Mouse (Mus musculus) testis, postnatal 14 days (tissue): ENCODE results near the gene Gosr1.
"Not testable (repeated sequence)": the region's sequence is repeated elsewhere in the genome, so short reads cannot be mapped to it uniquely, and the experiment has no call there.

ENCODE experiments used
- DNase-seq: peaks from one replicate; pipeline ENCODE4 v3.0.0; 2021; ENCODE audit warnings: low spot score

Gene Gosr1

DNA sequence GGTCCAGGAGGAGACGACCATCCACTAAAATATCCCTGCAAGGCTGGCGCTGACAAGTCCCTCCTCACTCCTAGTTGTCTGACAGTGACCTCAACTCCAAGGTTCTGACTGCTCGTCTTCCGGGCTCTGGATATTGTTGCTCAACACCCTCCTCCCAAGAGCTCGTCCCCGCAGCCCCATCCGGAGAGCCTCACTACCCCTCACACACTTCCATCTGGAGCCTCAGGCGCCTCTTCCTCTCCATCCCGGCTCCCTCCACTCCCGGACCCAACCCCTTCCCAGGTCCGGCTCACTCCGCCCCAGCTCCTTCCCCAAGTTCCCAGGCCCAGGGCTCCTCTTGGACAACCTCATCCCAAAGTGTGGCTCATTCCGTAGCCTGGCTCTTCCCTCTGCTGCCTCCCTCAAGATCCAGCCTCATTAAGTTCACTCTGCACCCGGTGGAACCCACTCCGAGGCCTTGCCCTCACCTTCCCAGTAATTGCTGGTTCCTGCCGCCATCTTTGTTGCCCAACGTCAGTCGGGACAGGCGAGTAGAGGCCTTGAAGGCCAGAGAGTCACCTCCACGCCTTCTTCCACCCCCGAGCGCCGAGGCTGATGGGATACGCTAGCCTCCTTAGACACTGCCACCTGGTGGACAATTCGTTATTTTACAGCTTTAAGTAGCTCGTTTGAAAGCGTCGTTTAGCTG is at the start of gene Gosr1:
TSS of gene Gosr1 (minus strand) at position 527 of the 688 bp plus-strand sequence.
- DNase-seq, result peak; percentile 95

DNA sequence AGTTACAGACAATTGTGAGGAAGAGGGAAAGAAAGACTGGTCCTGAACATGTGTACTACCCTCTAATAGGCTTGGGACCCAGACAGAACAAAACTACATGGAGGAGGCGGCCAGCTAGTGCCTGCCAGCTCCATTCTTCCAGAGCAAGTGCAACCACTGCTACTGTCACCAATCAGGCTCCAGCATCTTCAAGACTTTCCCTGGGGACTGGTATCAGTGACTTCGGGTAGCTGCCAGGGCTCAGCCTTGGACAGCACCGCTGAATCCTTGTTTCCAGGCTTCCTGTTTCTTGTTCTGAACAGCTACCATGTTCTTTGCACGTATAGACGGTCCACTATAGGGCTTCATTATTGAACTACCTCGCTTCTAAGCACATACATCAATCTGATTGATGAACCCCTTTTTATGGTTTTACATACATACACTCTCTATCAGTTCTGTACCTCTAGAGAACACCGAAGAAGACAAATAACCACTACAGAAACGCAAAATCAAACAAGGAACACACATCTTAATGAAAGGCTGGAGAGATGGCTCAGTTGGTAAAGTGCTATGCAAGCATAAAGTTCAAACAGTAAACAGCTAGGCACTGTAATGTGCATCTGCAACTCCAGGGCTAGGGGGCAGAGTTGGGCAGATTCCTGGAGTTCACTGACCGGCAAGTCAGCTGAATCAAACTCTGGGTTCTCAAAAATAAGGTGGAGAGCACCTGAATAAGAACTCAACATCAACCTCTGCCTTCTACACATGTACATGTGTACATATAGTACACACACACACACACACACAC is 47.5 kb upstream of the Gosr1 start:
- no peak for DNase-seq

DNA sequence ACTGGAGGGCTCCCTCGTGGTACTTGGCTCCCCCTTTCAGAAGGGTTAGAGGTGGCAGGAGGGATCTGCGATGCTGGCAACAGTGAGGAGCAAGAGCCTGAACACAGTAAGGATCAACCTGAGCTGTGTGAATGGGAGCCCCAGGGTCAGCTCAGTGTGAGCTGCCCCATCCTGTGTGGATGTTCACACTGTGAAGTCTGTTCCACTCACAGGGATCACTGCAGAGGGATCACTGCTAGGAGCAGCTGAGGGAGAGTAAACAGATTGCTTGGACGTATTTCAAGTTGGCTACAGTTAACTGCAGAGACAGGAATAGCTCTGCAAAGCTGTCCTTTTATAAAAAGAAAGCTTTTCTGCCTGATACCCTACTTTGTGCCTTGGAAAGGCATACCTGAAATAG is 46.1 kb upstream of the Gosr1 start:
- DNase-seq, result no peak

DNA sequence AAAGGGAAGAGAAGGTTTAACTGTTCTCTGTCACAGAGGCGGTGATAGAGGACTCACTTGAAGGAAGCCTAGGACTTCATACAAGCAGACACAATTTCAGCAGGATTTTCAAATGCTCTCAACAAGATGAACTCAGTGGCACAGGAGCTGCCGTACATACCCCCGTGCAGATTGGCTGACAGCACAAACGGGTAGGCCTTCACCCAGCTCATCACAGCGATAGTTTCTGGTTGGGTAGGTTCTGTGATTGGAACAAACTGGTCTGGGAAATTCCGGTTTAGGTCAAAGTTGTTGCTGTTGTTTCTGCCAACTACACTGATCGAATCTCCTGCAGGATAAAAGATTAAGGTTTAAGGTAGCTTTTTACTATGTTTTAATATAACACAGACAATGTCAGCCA is 45.2 kb upstream of the Gosr1 start:
- no peak for DNase-seq

DNA sequence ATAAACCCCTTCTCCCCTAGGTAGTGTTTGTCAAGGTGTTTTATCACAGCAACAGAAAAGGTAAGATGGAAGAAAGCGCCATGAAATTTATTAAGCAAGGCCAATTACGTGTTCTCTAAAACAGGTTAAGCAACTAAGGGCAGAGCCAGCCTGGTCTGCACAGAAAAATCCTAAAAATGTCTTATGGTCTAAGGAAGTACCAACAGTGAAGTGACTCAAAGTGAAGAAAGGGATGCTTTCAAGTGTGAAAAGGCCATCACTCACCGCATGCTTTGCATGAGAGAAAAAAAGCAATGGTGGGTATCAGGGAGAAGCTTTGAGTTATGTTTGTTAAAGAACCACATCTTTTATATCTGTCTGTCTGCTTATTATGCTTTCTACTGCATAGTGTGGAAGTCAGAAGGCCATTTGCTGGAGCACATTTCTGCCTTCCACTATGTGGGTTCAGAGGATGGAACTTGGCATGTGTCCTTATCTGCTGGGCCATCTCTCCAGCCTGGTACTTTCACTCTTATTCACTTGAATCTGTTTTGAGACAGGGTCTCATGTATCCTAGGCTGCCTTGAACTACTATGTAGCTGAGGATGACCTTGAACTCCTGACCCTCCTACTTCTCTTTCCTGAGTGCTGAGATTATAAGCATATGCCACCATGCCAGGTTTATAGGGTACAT is 43.8 kb upstream of the Gosr1 start:
- no peak for DNase-seq

DNA sequence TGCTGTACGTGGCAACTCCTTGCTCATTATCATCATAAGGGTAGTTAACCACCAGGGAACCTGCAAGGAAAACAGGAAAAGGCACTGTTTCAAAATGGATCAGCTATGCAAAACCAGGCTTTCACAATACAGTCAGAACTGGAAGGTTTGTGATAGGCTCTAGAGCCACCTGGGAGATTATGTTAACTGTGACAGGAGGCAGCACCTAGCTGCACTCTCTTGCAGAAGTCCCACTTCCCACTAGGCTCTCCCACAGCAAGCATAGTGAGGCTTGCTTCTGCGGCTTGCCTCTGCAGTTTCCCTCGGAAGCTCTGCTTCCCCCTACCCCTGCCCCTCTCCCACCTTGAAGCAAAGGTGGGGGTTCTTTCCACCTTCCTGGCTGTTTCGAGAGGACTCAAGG is 42.6 kb upstream of the Gosr1 start:
- no peak for DNase-seq

DNA sequence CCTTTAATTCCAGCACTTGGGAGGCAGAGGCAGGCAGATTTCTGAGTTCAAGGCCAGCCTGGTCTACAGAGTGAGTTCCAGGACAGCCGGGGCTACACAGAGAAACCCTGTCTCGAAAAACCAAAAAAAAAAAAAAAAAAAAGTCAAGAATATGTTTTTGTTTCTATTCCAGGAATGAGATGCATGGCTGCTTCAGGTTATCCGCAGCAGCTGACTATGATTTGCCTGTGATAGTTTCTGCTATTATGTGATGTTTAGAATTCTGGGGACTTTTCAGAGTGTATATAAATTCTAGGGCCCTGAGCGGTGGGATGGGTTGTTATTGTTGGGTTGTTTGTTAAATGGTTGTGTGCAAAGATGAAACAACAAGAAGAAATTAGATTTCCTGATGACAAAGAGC is 41.7 kb upstream of the Gosr1 start:
- DNase-seq, result not testable (repeated sequence)

DNA sequence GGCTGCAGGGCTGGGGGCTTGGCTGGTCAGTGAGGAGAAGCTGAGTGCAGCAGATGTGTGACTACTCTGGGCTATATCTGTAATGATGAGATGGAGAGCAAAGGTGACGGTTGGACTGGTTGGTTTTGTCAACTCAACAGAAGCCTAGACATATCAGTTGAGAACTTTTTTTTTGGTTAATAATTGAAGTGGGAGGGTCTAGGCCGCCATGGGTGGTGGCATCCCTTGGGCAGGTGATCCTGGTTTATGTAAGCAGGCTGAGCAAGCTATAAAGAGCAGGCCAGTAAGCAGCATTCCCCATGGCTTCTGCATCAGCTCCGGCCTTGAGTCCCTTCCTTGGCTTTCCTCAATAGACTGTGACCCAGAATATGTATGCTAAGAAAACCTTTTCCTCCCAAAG is 39.9 kb upstream of the Gosr1 start:
- no peak for DNase-seq

DNA sequence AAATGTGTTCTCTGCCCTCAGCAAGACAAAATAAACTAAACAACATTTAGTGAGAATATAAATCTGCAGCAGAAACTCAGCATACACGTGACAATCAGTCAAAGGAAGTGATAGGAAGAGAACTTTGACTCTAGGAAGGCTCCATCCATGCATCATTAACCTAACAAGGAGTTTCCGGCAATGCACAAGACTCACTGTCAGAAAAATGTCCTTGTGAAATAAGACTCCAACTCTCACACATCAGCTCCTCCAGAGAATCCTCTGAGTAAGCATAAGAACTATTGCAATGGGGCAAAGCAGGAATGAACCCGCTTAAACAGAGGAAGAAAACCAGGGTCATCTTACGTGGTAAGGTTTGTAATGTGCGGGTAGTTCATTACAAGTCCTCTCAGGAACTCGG is 33.9 kb upstream of the Gosr1 start:
- no peak for DNase-seq

DNA sequence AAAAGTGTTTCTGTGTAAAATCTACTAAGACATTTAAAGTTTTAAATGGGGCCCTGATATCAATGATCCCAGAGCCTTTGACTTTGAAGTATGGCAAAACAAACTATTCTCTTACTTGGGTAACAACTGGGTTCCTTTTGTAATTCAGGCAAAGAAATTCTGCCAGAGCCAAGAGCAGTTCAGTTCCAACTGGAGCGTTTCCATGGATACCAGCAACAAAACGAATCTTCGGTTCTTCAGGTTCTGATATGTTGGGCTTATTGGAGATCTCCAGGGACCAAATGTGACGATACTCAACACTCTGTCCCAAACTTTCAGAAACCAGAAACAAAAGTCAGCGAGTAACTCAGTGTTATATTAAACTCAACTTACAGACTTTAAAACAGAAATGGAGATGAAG is 31.9 kb upstream of the Gosr1 start:
- DNase-seq, result no peak

DNA sequence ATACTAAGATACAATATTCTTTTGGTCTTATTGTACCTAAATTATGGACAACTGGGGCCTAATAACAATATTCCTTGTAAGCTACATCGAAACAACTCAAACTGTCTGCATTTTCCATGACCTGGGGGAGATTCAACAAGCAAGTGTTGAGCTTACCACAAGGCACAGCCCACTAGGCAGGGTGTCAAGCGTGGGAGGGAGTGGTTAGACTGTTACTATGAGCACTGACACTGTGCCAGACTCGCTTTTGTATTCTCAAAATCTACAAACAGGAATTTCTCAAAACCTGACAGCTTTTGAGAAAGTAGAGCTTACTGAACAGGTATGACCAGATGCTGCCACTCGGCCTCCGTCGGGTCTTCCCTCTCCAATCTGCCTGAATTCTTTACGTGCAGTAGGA is 28.0 kb upstream of the Gosr1 start:
- peak; percentile 62 for DNase-seq

DNA sequence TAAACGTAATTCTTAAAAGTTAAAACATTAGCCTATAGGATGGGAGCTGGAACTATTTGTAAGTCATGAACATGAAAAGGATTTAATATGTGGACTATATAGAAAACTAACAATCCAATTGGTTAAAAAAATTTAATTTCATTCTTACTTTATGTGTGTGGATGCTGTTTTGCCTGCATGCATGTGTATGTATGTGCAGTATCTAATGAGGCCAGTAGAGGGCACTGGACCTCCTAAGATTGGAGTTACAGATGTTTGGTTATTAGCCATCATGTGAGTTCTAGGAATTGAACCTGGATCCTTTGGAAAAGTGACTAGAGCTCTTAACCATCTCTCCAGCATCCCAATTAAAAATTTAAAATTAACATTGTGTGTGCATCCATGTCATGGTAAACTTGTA is 25.9 kb upstream of the Gosr1 start:
- no peak for DNase-seq

DNA sequence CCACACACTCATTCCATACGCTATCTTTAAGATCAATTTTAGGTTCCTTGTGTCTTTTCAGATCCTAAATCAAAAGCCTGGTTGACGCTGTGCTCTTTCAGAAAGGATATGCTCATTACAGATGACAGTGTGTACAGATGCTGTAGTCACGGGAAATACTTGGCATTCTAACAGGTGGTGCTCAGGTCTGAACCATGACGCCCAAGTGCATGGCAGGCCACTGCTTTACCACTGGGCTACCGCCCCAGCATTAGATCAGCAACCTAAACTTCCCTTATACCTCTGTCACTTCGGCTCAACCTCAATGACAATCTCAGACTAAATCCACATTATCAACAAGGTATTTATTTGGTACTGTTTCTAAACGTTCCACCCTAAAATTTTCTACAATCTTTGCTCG is 12.2 kb upstream of the Gosr1 start:
- DNase-seq, result no peak

DNA sequence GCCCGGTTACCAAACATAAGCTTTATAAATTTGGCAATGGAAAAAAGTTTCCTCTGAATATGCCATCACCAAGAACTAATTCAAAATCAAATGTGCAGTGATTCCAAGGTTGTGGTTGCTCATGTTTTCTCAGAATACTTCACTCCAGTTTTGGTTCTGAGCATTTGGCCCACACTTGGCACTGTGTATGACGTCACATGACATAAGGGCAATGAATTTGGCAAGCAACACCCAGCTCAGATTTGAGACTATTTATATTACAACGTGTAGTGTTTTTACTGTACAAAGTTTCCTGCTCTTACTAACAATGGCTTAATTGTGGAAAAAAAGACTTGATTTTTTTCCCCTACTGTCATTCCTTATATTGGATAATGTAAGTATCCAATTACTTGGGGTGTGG is 10.4 kb upstream of the Gosr1 start:
- DNase-seq, result no peak

DNA sequence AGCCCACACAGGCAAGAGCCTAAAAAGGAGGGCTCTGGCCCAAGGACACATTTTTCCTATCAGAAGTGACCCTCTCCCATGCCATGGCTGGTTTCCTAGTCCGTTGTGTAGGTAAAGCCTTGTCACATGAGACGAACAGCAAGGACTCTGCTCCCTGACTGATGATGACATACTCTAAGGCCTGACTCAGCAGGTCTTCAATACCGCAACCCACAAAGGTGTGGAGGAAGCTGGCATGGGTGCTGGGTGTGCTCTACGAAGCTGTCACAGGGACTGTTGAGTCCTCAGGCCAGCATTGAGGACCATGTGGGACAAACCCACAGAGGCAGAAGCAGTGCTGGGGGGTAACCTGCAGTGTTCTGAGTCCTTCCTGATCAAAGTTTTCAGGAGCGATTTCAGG is 7.2 kb upstream of the Gosr1 start:
- no peak for DNase-seq

DNA sequence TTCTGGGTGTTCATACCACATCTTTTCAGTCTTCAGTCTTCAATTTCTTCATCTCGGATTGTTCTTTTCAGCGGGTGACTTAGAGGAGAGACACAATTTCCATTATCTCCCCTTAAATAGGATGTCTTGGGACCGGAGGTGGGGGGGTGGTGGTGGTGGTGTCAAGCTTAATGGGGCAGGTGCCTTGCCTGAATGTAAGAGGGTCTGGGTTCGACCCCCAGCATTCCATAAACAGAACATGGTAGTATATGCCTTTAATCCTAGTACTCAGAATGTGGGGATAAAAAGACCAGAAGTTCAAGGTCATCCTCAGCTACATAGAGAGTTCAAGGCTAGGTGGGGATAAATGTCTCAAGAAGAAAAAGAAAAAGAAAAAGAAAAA is 353 bp upstream of the Gosr1 start:
- no peak for DNase-seq

DNA sequence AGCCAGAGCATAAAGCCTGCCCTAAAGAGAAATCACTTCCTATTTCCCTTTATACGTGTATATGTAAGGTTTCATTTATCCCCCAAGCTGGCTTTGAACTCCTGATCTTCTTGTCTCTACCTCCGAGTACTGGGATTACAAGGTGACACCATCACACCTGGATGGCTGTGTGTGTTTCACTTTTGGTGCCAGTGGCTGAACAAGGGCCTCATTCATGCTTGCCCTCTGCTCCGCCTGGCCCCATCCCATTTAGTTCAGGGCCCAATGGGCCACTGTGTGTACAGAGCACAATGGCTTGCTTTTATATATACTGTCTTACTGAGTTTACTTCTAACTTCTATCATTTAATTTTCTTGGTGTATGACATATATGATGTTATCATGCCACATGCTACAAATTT is 11.1 kb downstream of the Gosr1 start:
- no peak for DNase-seq

DNA sequence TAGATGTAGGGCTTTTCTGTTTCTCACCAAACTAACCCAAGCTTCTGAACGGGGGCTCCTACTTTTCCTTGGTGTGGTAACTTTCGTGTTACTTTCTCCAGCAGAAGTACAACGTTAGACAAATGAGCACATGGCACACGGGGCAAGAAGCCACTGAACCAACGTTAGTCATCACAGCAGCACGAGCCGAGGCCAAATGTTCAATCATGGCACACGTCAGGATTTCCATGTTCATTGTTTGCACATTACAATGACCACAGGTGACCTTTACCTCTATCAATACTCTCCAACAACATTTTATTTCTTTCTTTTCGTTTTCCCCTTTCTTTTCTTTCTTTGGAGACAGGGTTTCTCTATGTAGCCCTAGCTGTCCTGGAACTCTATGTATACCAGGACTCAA is 14.6 kb downstream of the Gosr1 start:
- no peak for DNase-seq

DNA sequence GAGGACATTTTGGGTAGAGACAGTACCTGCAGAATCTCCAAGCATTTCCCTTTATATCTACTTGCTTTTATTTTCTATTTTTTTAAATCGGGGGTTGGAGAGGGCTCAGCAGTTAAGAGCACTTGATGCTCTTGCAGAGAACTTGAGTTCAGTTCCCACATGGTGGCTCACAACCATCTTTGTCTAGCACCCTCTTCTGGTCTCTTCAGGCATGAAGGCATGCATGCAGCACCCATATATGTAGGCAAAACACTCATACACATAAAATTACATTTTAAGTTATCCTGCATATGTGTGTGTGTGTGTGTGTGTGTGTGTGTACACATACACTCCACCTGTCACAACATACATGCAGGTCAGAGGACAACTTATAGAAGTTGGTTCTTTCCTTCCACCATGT is 17.5 kb downstream of the Gosr1 start:
- no peak for DNase-seq

DNA sequence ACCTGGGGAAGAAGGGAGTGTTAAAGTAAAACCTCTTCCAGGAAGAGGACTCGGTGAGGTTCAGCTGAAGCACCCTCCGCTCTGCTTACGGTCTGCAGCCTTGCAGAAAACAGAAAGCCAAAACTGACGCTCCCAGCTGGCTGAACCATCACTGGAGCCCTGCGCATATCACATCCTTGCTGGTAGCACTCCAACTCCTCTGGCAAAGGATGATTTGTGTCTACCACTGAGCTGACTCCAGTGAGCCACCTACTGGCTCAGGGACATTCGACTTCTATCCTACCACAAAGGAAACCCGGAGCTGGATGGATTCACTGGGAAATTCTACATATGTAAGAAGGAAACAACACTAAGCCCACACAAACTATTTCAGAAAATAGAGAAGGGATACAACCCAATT is 18.8 kb downstream of the Gosr1 start:
- DNase-seq, result no peak

DNA sequence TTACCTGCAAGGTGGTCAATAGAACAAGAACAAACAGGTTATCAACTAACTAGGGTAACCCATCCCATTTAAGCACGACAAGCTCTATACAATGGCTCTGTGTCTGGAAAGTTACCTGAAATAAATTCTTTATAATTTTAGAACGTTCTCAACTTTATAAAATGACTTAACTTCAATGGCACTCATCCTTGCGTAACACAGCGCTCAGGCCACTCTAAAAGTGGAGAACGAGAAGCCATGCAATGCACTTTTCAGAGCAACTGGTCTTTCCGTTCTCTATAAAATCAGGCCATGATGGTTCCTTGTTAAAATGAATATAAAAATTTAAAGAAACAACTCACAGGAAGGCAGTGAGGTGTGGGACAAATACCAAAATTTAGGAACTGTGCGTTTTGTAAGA is 20.9 kb downstream of the Gosr1 start:
- no peak for DNase-seq

DNA sequence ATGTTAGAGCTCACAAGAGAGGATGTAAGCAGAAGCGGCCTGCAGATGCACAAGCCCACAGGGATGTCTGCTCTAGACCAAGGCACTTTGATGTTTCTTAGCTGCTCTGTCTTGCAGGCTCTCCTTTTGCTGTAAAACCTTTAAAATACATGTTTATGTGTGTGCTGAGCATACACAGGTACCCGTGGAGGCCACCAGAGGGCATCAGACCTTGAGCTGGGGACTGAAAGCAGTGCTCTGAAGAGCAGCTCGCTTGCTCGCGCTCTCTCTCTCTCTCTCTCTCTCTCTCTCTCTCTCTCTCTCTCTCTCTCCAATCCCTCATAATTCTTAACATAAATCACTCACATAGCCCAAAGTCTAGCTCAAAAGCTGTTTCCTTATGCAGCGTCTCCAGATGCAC is 24.3 kb downstream of the Gosr1 start:
- no peak for DNase-seq

DNA sequence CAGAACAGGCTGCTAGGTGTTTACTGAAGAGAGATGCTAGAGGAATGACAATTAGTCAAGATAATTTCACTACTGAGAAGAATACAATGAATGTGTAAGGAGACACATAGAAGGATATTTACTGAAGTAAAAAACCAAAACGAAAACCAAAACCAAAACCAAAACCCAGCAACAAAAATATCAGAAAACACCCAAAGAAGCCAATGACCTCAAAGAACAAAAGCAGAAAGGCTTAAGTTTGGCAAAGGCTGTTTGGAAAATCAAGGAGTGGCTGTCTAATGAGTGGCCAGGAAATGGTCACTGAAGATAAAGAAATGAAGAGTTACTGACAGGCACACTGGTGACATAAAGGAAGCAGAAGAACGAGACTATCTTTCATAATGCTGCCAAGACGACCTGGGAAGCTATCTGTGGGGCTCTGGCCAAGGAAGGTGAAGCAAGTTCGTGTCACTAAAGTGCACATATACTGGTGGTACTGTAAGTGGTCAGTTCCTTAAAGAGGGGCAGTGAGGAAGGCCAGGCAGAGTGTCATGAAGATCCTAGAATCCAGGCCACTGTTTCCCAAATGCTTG is 27.5 kb downstream of the Gosr1 start:
- no peak for DNase-seq
